Mouse (Mus musculus): ENCODE data around the gene Tbxas1. TPM values are rescaled to one million over a fixed set of nuclear protein-coding genes. Genes with fewer than 3 reads are reported as not detected.

The Tbxas1 gene
- polyA plus RNA-seq, 1 experiment from 2014 or later: 1.0 TPM

- no peak overlapping the region for H3K4me2 ChIP-seq (ENCODE audit: low read depth, low read length)
- H3K36me3 ChIP-seq (replicated peaks; ENCODE audit: control insufficient read depth, insufficient read depth, low read depth, low read length): no peaks in the 10 kb centered on the region
- H3K4me3 ChIP-seq (ENCODE audit: low read depth, low read length): no peak overlapping the region
- no peak for DNase-seq (ENCODE audit: low spot score)
- H3K9ac ChIP-seq (replicated peaks; ENCODE audit: low read length): no peak overlapping the region
- 85% methylated on average over 6 of the region's 6 CpGs for WGBS
- no peaks in the 10 kb centered on the region for H3K9me3 ChIP-seq (replicated peaks; ENCODE audit: control insufficient read depth, low read length)
- H3K4me1 ChIP-seq (ENCODE audit: control insufficient read depth, insufficient read depth, low read length): peaks cover 5% of the 10 kb centered on the region
- no peak overlapping the region for H3K27ac ChIP-seq (replicated peaks; ENCODE audit: low read depth, low read length)
- no peak for ATAC-seq (replicated peaks; ENCODE audit: insufficient number of reproducible peaks, low FRiP score, low TSS enrichment, low read depth)
- no peaks in the 10 kb centered on the region for H3K27me3 ChIP-seq (ENCODE audit: control insufficient read depth, insufficient read depth, low read length)
Measured at GRCm38 (mm10) chr6:38846330-38847195, 28.6 kb upstream of the Tbxas1 start.

GRCm38 (mm10) chr6:38847447-38847846 lies 27.8 kb upstream of the Tbxas1 start:
- no peak overlapping the region for H3K27ac ChIP-seq (replicated peaks; ENCODE audit: low read depth, low read length)
- no peak for ATAC-seq (replicated peaks; ENCODE audit: insufficient number of reproducible peaks, low FRiP score, low TSS enrichment, low read depth)
- no peak overlapping the region for H3K4me2 ChIP-seq (ENCODE audit: low read depth, low read length)
- no peak overlapping the region for H3K9ac ChIP-seq (replicated peaks; ENCODE audit: low read length)
- no peak overlapping the region for H3K4me3 ChIP-seq (ENCODE audit: low read depth, low read length)
- no peaks in the 10 kb centered on the region for H3K27me3 ChIP-seq (ENCODE audit: control insufficient read depth, insufficient read depth, low read length)
- H3K4me1 ChIP-seq (ENCODE audit: control insufficient read depth, insufficient read depth, low read length): peaks cover 5% of the 10 kb centered on the region
- 48% methylated on average over 1 of the region's 1 CpGs for WGBS
- DNase-seq (ENCODE audit: low spot score): no peak
- no peaks in the 10 kb centered on the region for H3K9me3 ChIP-seq (replicated peaks; ENCODE audit: control insufficient read depth, low read length)
- no peaks in the 10 kb centered on the region for H3K36me3 ChIP-seq (replicated peaks; ENCODE audit: control insufficient read depth, insufficient read depth, low read depth, low read length)

- Histone ChIP-seq H3K36me3 (replicated peaks; ENCODE audit: control insufficient read depth, insufficient read depth, low read depth, low read length) (no peaks in the 10 kb centered on the region), H3K9me3 (replicated peaks; ENCODE audit: control insufficient read depth, low read length) (no peaks in the 10 kb centered on the region), H3K27me3 (ENCODE audit: control insufficient read depth, insufficient read depth, low read length) (no peaks in the 10 kb centered on the region), H3K4me1 (ENCODE audit: control insufficient read depth, insufficient read depth, low read length) (peaks cover 5% of the 10 kb centered on the region), H3K9ac (replicated peaks; ENCODE audit: low read length) (no peak overlapping the region), H3K4me3 (ENCODE audit: low read depth, low read length) (no peak overlapping the region), H3K27ac (replicated peaks; ENCODE audit: low read depth, low read length) (no peak overlapping the region), H3K4me2 (ENCODE audit: low read depth, low read length) (no peak overlapping the region)
- ATAC-seq (replicated peaks; ENCODE audit: insufficient number of reproducible peaks, low FRiP score, low TSS enrichment, low read depth) (peak; percentile 67; the same call in 1 of the 2 replicates), DNase-seq (ENCODE audit: low spot score) (peak; percentile 45)
- 46% methylated on average over 3 of the region's 3 CpGs for WGBS
Measured at GRCm38 (mm10) chr6:38847958-38848910, 27.0 kb upstream of the Tbxas1 start.

GRCm38 (mm10) chr6:38850715-38851259 lies 24.4 kb upstream of the Tbxas1 start:
- H3K36me3 ChIP-seq (replicated peaks; ENCODE audit: control insufficient read depth, insufficient read depth, low read depth, low read length): no peaks in the 10 kb centered on the region
- H3K4me1 ChIP-seq (ENCODE audit: control insufficient read depth, insufficient read depth, low read length): peaks cover 5% of the 10 kb centered on the region
- DNase-seq (ENCODE audit: low spot score) (no peak), ATAC-seq (replicated peaks; ENCODE audit: insufficient number of reproducible peaks, low FRiP score, low TSS enrichment, low read depth) (no peak)
- no peak overlapping the region for H3K4me2 ChIP-seq (ENCODE audit: low read depth, low read length)
- 93% methylated on average over 6 of the region's 6 CpGs for WGBS
- no peaks in the 10 kb centered on the region for H3K9me3 ChIP-seq (replicated peaks; ENCODE audit: control insufficient read depth, low read length)
- H3K27ac ChIP-seq (replicated peaks; ENCODE audit: low read depth, low read length): no peak overlapping the region
- H3K27me3 ChIP-seq (ENCODE audit: control insufficient read depth, insufficient read depth, low read length): no peaks in the 10 kb centered on the region
- H3K9ac ChIP-seq (replicated peaks; ENCODE audit: low read length): no peak overlapping the region
- H3K4me3 ChIP-seq (ENCODE audit: low read depth, low read length): no peak overlapping the region

- no peaks in the 10 kb centered on the region for H3K9me3 ChIP-seq (replicated peaks; ENCODE audit: control insufficient read depth, low read length)
- DNase-seq (ENCODE audit: low spot score) (no peak), ATAC-seq (replicated peaks; ENCODE audit: insufficient number of reproducible peaks, low FRiP score, low TSS enrichment, low read depth) (no peak)
- H3K36me3 ChIP-seq (replicated peaks; ENCODE audit: control insufficient read depth, insufficient read depth, low read depth, low read length): no peaks in the 10 kb centered on the region
- H3K27ac ChIP-seq (replicated peaks; ENCODE audit: low read depth, low read length): no peak overlapping the region
- 85% methylated on average over 2 of the region's 2 CpGs for WGBS
- no peak overlapping the region for H3K4me3 ChIP-seq (ENCODE audit: low read depth, low read length)
- peaks cover 5% of the 10 kb centered on the region for H3K4me1 ChIP-seq (ENCODE audit: control insufficient read depth, insufficient read depth, low read length)
- no peaks in the 10 kb centered on the region for H3K27me3 ChIP-seq (ENCODE audit: control insufficient read depth, insufficient read depth, low read length)
- H3K9ac ChIP-seq (replicated peaks; ENCODE audit: low read length): no peak overlapping the region
- no peak overlapping the region for H3K4me2 ChIP-seq (ENCODE audit: low read depth, low read length)
Measured at GRCm38 (mm10) chr6:38851740-38852139, 23.5 kb upstream of the Tbxas1 start.

GRCm38 (mm10) chr6:38853561-38853992 lies 21.6 kb upstream of the Tbxas1 start:
- H3K36me3 ChIP-seq (replicated peaks; ENCODE audit: control insufficient read depth, insufficient read depth, low read depth, low read length): no peaks in the 10 kb centered on the region
- ATAC-seq (replicated peaks; ENCODE audit: insufficient number of reproducible peaks, low FRiP score, low TSS enrichment, low read depth): no peak
- H3K27me3 ChIP-seq (ENCODE audit: control insufficient read depth, insufficient read depth, low read length): no peaks in the 10 kb centered on the region
- no peak for DNase-seq (ENCODE audit: low spot score)
- H3K4me3 ChIP-seq (ENCODE audit: low read depth, low read length): no peak overlapping the region
- no peak overlapping the region for H3K27ac ChIP-seq (replicated peaks; ENCODE audit: low read depth, low read length)
- no peak overlapping the region for H3K4me2 ChIP-seq (ENCODE audit: low read depth, low read length)
- 72% methylated on average over 5 of the region's 5 CpGs for WGBS
- H3K9ac ChIP-seq (replicated peaks; ENCODE audit: low read length): no peak overlapping the region
- no peaks in the 10 kb centered on the region; the same call in 1 of the 2 replicates for H3K4me1 ChIP-seq (ENCODE audit: control insufficient read depth, insufficient read depth, low read length)
- H3K9me3 ChIP-seq (replicated peaks; ENCODE audit: control insufficient read depth, low read length): no peaks in the 10 kb centered on the region

- 91% methylated on average over 1 of the region's 1 CpGs for WGBS
- no peak overlapping the region for H3K4me2 ChIP-seq (ENCODE audit: low read depth, low read length)
- H3K36me3 ChIP-seq (replicated peaks; ENCODE audit: control insufficient read depth, insufficient read depth, low read depth, low read length): no peaks in the 10 kb centered on the region
- no peak for ATAC-seq (replicated peaks; ENCODE audit: insufficient number of reproducible peaks, low FRiP score, low TSS enrichment, low read depth)
- H3K27me3 ChIP-seq (ENCODE audit: control insufficient read depth, insufficient read depth, low read length): no peaks in the 10 kb centered on the region
- H3K4me3 ChIP-seq (ENCODE audit: low read depth, low read length): no peak overlapping the region
- no peak for DNase-seq (ENCODE audit: low spot score)
- H3K4me1 ChIP-seq (ENCODE audit: control insufficient read depth, insufficient read depth, low read length): no peaks in the 10 kb centered on the region
- no peaks in the 10 kb centered on the region for H3K9me3 ChIP-seq (replicated peaks; ENCODE audit: control insufficient read depth, low read length)
- H3K27ac ChIP-seq (replicated peaks; ENCODE audit: low read depth, low read length): no peak overlapping the region
- H3K9ac ChIP-seq (replicated peaks; ENCODE audit: low read length): no peak overlapping the region
Measured at GRCm38 (mm10) chr6:38859819-38860218, 15.4 kb upstream of the Tbxas1 start.

Data from embryonic facial prominence, embryonic 11.5 days (tissue).